Mouse (Mus musculus): ENCODE data around the gene Nudt1. TPM values are rescaled to one million over a fixed set of nuclear protein-coding genes. Genes with fewer than 3 reads are reported as not detected.

The Nudt1 gene
- polyA plus RNA-seq, 1 experiment from 2014 or later: 17.9 TPM

DNA sequence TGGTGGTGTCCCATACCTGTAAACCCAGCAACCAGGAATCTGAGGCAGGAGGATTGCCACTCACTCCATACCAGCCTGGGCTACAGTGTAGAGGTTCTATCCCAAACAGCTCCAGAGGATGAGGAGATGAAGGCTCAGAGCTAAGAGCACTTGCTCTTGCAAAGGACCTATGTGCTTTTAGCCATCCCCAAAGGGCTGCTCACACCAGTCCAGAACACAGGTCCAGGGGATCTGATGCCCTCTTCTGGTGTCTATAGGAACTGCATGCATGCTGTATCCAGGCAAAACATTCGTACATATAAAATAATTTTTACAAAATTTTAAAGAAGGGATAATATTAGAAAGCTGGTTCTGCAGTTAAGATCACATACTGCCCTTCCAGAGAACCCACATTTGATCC, 15.2 kb downstream of the Nudt1 start:
- TF ChIP-seq CTCF (IDR thresholded peaks at IDR 0.05) (peak; percentile 80), EP300 (IDR thresholded peaks at IDR 0.05) (no peak)
- H3K36me3 ChIP-seq (ENCODE audit: insufficient read depth, low read length): no peaks in the 10 kb centered on the region
- no peaks in the 10 kb centered on the region for H3K27me3 ChIP-seq (replicated peaks; ENCODE audit: insufficient read depth, low read length)
- WGBS: 77% methylated on average over 1 of the region's 1 CpGs
- no peak overlapping the region for H3K27ac ChIP-seq (ENCODE audit: low read length)
- no peak overlapping the region for H3K4me3 ChIP-seq (ENCODE audit: low read depth, low read length)
- no peak for ATAC-seq
- no peak overlapping the region for H3K4me2 ChIP-seq (replicated peaks; ENCODE audit: low read depth, low read length)
- no peaks in the 10 kb centered on the region for H3K9me3 ChIP-seq (ENCODE audit: low read length)
- peak; percentile 22 for DNase-seq (ENCODE audit: low spot score)
- no peaks in the 10 kb centered on the region for H3K4me1 ChIP-seq (ENCODE audit: insufficient read depth, low read depth, low read length)
- no peak overlapping the region for H3K9ac ChIP-seq (replicated peaks; ENCODE audit: low read depth)

GRCm38 (mm10) chr5:140338779-140339178, 17.3 kb downstream of the Nudt1 start:
- no peak overlapping the region for H3K27ac ChIP-seq (ENCODE audit: low read length)
- H3K27me3 ChIP-seq (replicated peaks; ENCODE audit: insufficient read depth, low read length): no peaks in the 10 kb centered on the region
- H3K36me3 ChIP-seq (ENCODE audit: insufficient read depth, low read length): no peaks in the 10 kb centered on the region
- 95% methylated on average over 4 of the region's 4 CpGs for WGBS
- no peaks in the 10 kb centered on the region for H3K9me3 ChIP-seq (ENCODE audit: low read length)
- no peak for DNase-seq (ENCODE audit: low spot score)
- no peak overlapping the region for H3K4me2 ChIP-seq (replicated peaks; ENCODE audit: low read depth, low read length)
- no peaks in the 10 kb centered on the region for H3K4me1 ChIP-seq (ENCODE audit: insufficient read depth, low read depth, low read length)
- ATAC-seq: no peak
- H3K4me3 ChIP-seq (ENCODE audit: low read depth, low read length): no peak overlapping the region
- TF ChIP-seq EP300 (IDR thresholded peaks at IDR 0.05) (no peak), CTCF (IDR thresholded peaks at IDR 0.05) (peak; percentile 28; the same call in 1 of the 2 replicates)
- H3K9ac ChIP-seq (replicated peaks; ENCODE audit: low read depth): no peak overlapping the region

GRCm38 (mm10) chr5:140339836-140340235, 18.4 kb downstream of the Nudt1 start:
- no peak overlapping the region for H3K9ac ChIP-seq (replicated peaks; ENCODE audit: low read depth)
- TF ChIP-seq EP300 (IDR thresholded peaks at IDR 0.05) (peak; percentile 51), CTCF (IDR thresholded peaks at IDR 0.05) (no peak)
- peak; percentile 92 for ATAC-seq
- no peak overlapping the region for H3K27ac ChIP-seq (ENCODE audit: low read length)
- H3K27me3 ChIP-seq (replicated peaks; ENCODE audit: insufficient read depth, low read length): no peaks in the 10 kb centered on the region
- DNase-seq (ENCODE audit: low spot score): peak; percentile 80
- no peaks in the 10 kb centered on the region for H3K4me1 ChIP-seq (ENCODE audit: insufficient read depth, low read depth, low read length)
- no peaks in the 10 kb centered on the region for H3K36me3 ChIP-seq (ENCODE audit: insufficient read depth, low read length)
- H3K4me2 ChIP-seq (replicated peaks; ENCODE audit: low read depth, low read length): no peak overlapping the region
- H3K4me3 ChIP-seq (ENCODE audit: low read depth, low read length): no peak overlapping the region
- no peaks in the 10 kb centered on the region for H3K9me3 ChIP-seq (ENCODE audit: low read length)
- 52% methylated on average over 3 of the region's 3 CpGs for WGBS

DNA sequence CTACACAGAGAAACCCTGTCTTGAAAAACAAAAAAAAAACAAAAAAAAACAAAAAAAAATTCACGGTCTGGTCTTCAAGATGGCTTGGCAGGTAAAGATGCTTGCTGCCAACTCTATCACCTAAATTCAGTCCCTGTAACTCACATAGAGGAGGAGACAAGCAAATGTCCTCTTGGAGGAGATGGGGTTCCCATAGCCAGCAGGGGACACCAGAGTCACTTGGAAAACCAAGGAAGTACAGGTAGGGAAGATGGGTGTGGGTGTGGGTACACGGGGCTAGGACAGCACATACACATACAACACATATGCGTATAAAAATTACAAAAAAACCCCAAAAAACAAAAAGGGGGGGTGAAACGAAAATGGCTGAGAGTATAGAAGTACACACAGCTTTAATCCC, 21.4 kb downstream of the Nudt1 start:
- Histone ChIP-seq H3K4me1 (ENCODE audit: insufficient read depth, low read depth, low read length) (no peaks in the 10 kb centered on the region), H3K4me2 (replicated peaks; ENCODE audit: low read depth, low read length) (no peak overlapping the region), H3K9ac (replicated peaks; ENCODE audit: low read depth) (no peak overlapping the region), H3K27ac (ENCODE audit: low read length) (no peak overlapping the region), H3K9me3 (ENCODE audit: low read length) (no peaks in the 10 kb centered on the region), H3K27me3 (replicated peaks; ENCODE audit: insufficient read depth, low read length) (no peaks in the 10 kb centered on the region), H3K4me3 (ENCODE audit: low read depth, low read length) (no peak overlapping the region), H3K36me3 (ENCODE audit: insufficient read depth, low read length) (no peaks in the 10 kb centered on the region)
- 78% methylated on average over 4 of the region's 4 CpGs for WGBS
- ATAC-seq: no peak
- TF ChIP-seq CTCF (IDR thresholded peaks at IDR 0.05) (peak; percentile 47), EP300 (IDR thresholded peaks at IDR 0.05) (no peak)
- no peak for DNase-seq (ENCODE audit: low spot score)

- H3K9ac ChIP-seq (replicated peaks; ENCODE audit: low read depth): no peak overlapping the region
- TF ChIP-seq CTCF (IDR thresholded peaks at IDR 0.05) (no peak), EP300 (IDR thresholded peaks at IDR 0.05) (no peak)
- H3K4me2 ChIP-seq (replicated peaks; ENCODE audit: low read depth, low read length): no peak overlapping the region
- no peak for DNase-seq (ENCODE audit: low spot score)
- no peaks in the 10 kb centered on the region for H3K36me3 ChIP-seq (ENCODE audit: insufficient read depth, low read length)
- H3K9me3 ChIP-seq (ENCODE audit: low read length): no peaks in the 10 kb centered on the region
- no peaks in the 10 kb centered on the region for H3K27me3 ChIP-seq (replicated peaks; ENCODE audit: insufficient read depth, low read length)
- 93% methylated on average over 4 of the region's 4 CpGs for WGBS
- H3K4me3 ChIP-seq (ENCODE audit: low read depth, low read length): no peak overlapping the region
- H3K27ac ChIP-seq (ENCODE audit: low read length): no peak overlapping the region
- no peaks in the 10 kb centered on the region for H3K4me1 ChIP-seq (ENCODE audit: insufficient read depth, low read depth, low read length)
- no peak for ATAC-seq
Observed at GRCm38 (mm10) chr5:140345244-140345643, 23.8 kb downstream of the Nudt1 start.

- DNase-seq (ENCODE audit: low spot score) (no peak), ATAC-seq (no peak)
- Histone ChIP-seq H3K27ac (ENCODE audit: low read length) (no peak overlapping the region), H3K4me2 (replicated peaks; ENCODE audit: low read depth, low read length) (no peak overlapping the region), H3K36me3 (ENCODE audit: insufficient read depth, low read length) (0 out of 2 replicates have a peak, but pooled peaks cover 4% of the 10 kb centered on the region), H3K4me3 (ENCODE audit: low read depth, low read length) (no peak overlapping the region), H3K9ac (replicated peaks; ENCODE audit: low read depth) (no peak overlapping the region), H3K9me3 (ENCODE audit: low read length) (no peaks in the 10 kb centered on the region), H3K27me3 (replicated peaks; ENCODE audit: insufficient read depth, low read length) (no peaks in the 10 kb centered on the region), H3K4me1 (ENCODE audit: insufficient read depth, low read depth, low read length) (no peaks in the 10 kb centered on the region)
- TF ChIP-seq EP300 (IDR thresholded peaks at IDR 0.05) (no peak), CTCF (IDR thresholded peaks at IDR 0.05) (no peak)
- 86% methylated on average over 1 of the region's 1 CpGs for WGBS
Observed at GRCm38 (mm10) chr5:140346050-140346449, 24.6 kb downstream of the Nudt1 start.

DNA sequence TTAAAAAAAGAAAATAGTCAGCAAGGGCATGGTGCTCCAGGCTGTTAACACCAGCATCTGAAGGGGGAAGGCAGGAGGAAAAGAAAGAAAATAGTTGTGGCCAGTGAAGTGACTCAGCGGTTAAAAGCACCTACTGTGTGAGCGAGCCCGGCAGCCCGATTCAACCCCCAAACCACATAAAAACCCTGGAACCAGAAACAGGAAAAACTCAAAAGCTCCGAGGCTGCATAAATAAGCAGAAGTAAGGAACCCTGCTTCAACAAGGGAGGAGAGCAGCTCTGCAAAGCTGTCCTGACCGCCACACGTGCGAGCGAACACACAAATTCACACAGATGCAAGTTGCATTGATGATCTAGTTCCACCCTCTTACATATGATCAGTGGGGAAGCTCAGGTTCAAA, 28.4 kb downstream of the Nudt1 start:
- H3K9ac ChIP-seq (replicated peaks; ENCODE audit: low read depth): no peak overlapping the region
- peaks cover 25% of the 10 kb centered on the region for H3K36me3 ChIP-seq (ENCODE audit: insufficient read depth, low read length)
- H3K27ac ChIP-seq (ENCODE audit: low read length): no peak overlapping the region
- H3K4me2 ChIP-seq (replicated peaks; ENCODE audit: low read depth, low read length): no peak overlapping the region
- no peak for DNase-seq (ENCODE audit: low spot score)
- H3K9me3 ChIP-seq (ENCODE audit: low read length): no peaks in the 10 kb centered on the region
- 93% methylated on average over 9 of the region's 9 CpGs for WGBS
- no peak overlapping the region for H3K4me3 ChIP-seq (ENCODE audit: low read depth, low read length)
- H3K27me3 ChIP-seq (replicated peaks; ENCODE audit: insufficient read depth, low read length): no peaks in the 10 kb centered on the region
- no peak for ATAC-seq
- TF ChIP-seq CTCF (IDR thresholded peaks at IDR 0.05) (no peak), EP300 (IDR thresholded peaks at IDR 0.05) (no peak)
- H3K4me1 ChIP-seq (ENCODE audit: insufficient read depth, low read depth, low read length): no peaks in the 10 kb centered on the region

All from lung, postnatal 0 days (tissue).